24 mouse cellular contexts compared by ENCODE assay signal in genomic region chr5:5374393-5374792, GRCm38 (mm10). TPM values are rescaled to one million over a fixed set of nuclear protein-coding genes. Genes with fewer than 3 reads are reported as not detected.
DNase-seq lines count a peak whose midpoint lies in the region; ATAC-seq and TF ChIP-seq lines count a peak whose summit lies in the region.
"Had no signal": no experiment of that assay in that cellular context is flagged by ENCODE, and none has a peak within 500 bp of the region (broad histone marks: within the 10 kb centered on the region; RNA-seq: fewer than 3 reads in every experiment).

No protein-coding gene starts in this region.

- peak; percentile 95 for ATAC-seq in liver, embryonic 12.5 days
- peak; percentile 98 for ATAC-seq in liver, embryonic 13.5 days (ENCODE audit: low read depth)
- peak; percentile 48 for ATAC-seq in megakaryocyte, adult 5-6 weeks (ENCODE audit: poor library complexity, severe bottlenecking)
- ATAC-seq in stomach, postnatal 0 days (ENCODE audit: low FRiP score, low TSS enrichment), result 0 out of 2 replicates have a peak, but pooled peaks have one; percentile 53
- no peak for ATAC-seq in erythroblast, adult 5-6 weeks (replicated peaks; ENCODE audit: low FRiP score, poor library complexity, severe bottlenecking)
- no peak for ATAC-seq in kidney, embryonic 16.5 days (ENCODE audit: low FRiP score, low TSS enrichment)
- ATAC-seq: CD4-positive, CD25-positive, alpha-beta regulatory T cell, adult 4 months; forebrain, embryonic 16.5 days; hindbrain, postnatal 0 days had no signal

- H3K27me3 ChIP-seq in liver, embryonic 12.5 days (replicated peaks), result peaks cover 28% of the 10 kb centered on the region
- H3K27me3 ChIP-seq in liver, embryonic 13.5 days, result peaks cover 21% of the 10 kb centered on the region
- no peaks in the 10 kb centered on the region for H3K27me3 ChIP-seq in stomach, postnatal 0 days (ENCODE audit: control insufficient read depth, insufficient read depth, low read length)
- H3K27me3 ChIP-seq in kidney, embryonic 16.5 days (ENCODE audit: insufficient read depth, low read length), result 0 out of 2 replicates have a peak, but pooled peaks cover 4% of the 10 kb centered on the region
- H3K27me3 ChIP-seq: embryonic facial prominence, embryonic 15.5 days; hindbrain, embryonic 12.5 days had no signal

- no peaks in the 10 kb centered on the region for H3K9me3 ChIP-seq in liver, embryonic 12.5 days (replicated peaks)
- no peaks in the 10 kb centered on the region for H3K9me3 ChIP-seq in liver, embryonic 13.5 days (replicated peaks)
- no peaks in the 10 kb centered on the region for H3K9me3 ChIP-seq in stomach, postnatal 0 days (ENCODE audit: control insufficient read depth, low read length)
- H3K9me3 ChIP-seq in kidney, embryonic 16.5 days (ENCODE audit: low read length), result no peaks in the 10 kb centered on the region
- H3K9me3 ChIP-seq: embryonic facial prominence, embryonic 15.5 days; forebrain, embryonic 12.5 days; G1E; heart, embryonic 10.5 days; hindbrain, embryonic 12.5 days had no signal

- no peak for TF ChIP-seq EP300 in stomach, postnatal 0 days (optimal IDR thresholded peaks at IDR 0.05)

- intact Hi-C loops in gastrocnemius, postnatal 36 days (cut with DNase I), result no loop called here

- TF ChIP-seq CTCF in stomach, postnatal 0 days (IDR thresholded peaks at IDR 0.05; ENCODE audit: low read depth), result no peak

- WGBS in liver, embryonic 12.5 days (ENCODE audit: insufficient replicate concordance), result 50% methylated on average over 1 of the region's 1 CpGs
- 65% methylated on average over 1 of the region's 1 CpGs for WGBS in liver, embryonic 13.5 days (ENCODE audit: insufficient replicate concordance)
- WGBS in stomach, postnatal 0 days, result 96% methylated on average over 1 of the region's 1 CpGs
- 93% methylated on average over 1 of the region's 1 CpGs for WGBS in kidney, embryonic 16.5 days

- H3K4me1 ChIP-seq in liver, embryonic 12.5 days, result peaks cover 15% of the 10 kb centered on the region
- peaks cover 10% of the 10 kb centered on the region for H3K4me1 ChIP-seq in liver, embryonic 13.5 days (replicated peaks)
- H3K4me1 ChIP-seq in stomach, postnatal 0 days (replicated peaks; ENCODE audit: control insufficient read depth, insufficient read depth), result no peaks in the 10 kb centered on the region; the same call in 1 of the 2 replicates
- peaks cover 16% of the 10 kb centered on the region; the same call in 1 of the 2 replicates for H3K4me1 ChIP-seq in kidney, embryonic 16.5 days (ENCODE audit: insufficient read depth, low read length)

- no peak for DNase-seq in liver
- DNase-seq in liver, embryonic 13.5 days, result no peak
- DNase-seq in stomach, postnatal 0 days (ENCODE audit: low spot score), result no peak
- DNase-seq in gastrocnemius, postnatal 36 days, result no peak
- DNase-seq: adrenal gland, adult 8-10 months; adrenal gland, postnatal 36 days; B cell, adult 2 months; cerebellum, adult 2 months; cerebellum, postnatal 25 days; gastrocnemius, postnatal 10 days; heart, postnatal 10 days; heart, postnatal 4 days had no signal

- no peak overlapping the region for H3K4me2 ChIP-seq in liver, embryonic 12.5 days
- H3K4me2 ChIP-seq in liver, embryonic 13.5 days, result no peak overlapping the region
- no peak overlapping the region for H3K4me2 ChIP-seq in stomach, postnatal 0 days (replicated peaks; ENCODE audit: low read depth)
- H3K4me2 ChIP-seq in kidney, embryonic 16.5 days (replicated peaks; ENCODE audit: low read depth, low read length), result no peak overlapping the region
- H3K4me2 ChIP-seq: embryonic facial prominence, embryonic 15.5 days; forebrain, embryonic 12.5 days; hindbrain, embryonic 12.5 days had no signal

- no peak overlapping the region for H3K4me3 ChIP-seq in liver, embryonic 12.5 days
- no peak overlapping the region for H3K4me3 ChIP-seq in liver, embryonic 13.5 days (replicated peaks)
- no peak overlapping the region for H3K4me3 ChIP-seq in stomach, postnatal 0 days (ENCODE audit: low read depth, low read length)
- H3K4me3 ChIP-seq in kidney, embryonic 16.5 days (ENCODE audit: low read length), result no peak overlapping the region
- H3K4me3 ChIP-seq: embryonic facial prominence, embryonic 15.5 days; forebrain, embryonic 12.5 days; heart, embryonic 10.5 days; hindbrain, embryonic 12.5 days had no signal

- no peak overlapping the region for H3K27ac ChIP-seq in liver, embryonic 12.5 days
- H3K27ac ChIP-seq in liver, embryonic 13.5 days, result no peak overlapping the region
- H3K27ac ChIP-seq in stomach, postnatal 0 days (replicated peaks), result no peak overlapping the region
- no peak overlapping the region for H3K27ac ChIP-seq in kidney, embryonic 16.5 days (ENCODE audit: low read length)
- H3K27ac ChIP-seq: embryonic facial prominence, embryonic 15.5 days; forebrain, embryonic 12.5 days; heart, embryonic 10.5 days; hindbrain, postnatal 0 days had no signal

- no peaks in the 10 kb centered on the region for H3K36me3 ChIP-seq in liver, embryonic 12.5 days
- no peaks in the 10 kb centered on the region for H3K36me3 ChIP-seq in liver, embryonic 13.5 days
- H3K36me3 ChIP-seq in stomach, postnatal 0 days (ENCODE audit: control insufficient read depth, insufficient read depth, low read length), result no peaks in the 10 kb centered on the region
- no peaks in the 10 kb centered on the region for H3K36me3 ChIP-seq in kidney, embryonic 16.5 days (ENCODE audit: insufficient read depth, low read length)
- H3K36me3 ChIP-seq: embryonic facial prominence, embryonic 15.5 days; forebrain, embryonic 12.5 days; G1E; hindbrain, embryonic 12.5 days had no signal

- H3K9ac ChIP-seq in liver, embryonic 12.5 days, result no peak overlapping the region
- no peak overlapping the region for H3K9ac ChIP-seq in liver, embryonic 13.5 days
- H3K9ac ChIP-seq in stomach, postnatal 0 days (ENCODE audit: low read length), result no peak overlapping the region
- no peak overlapping the region for H3K9ac ChIP-seq in kidney, embryonic 16.5 days (replicated peaks; ENCODE audit: low read length)
- H3K9ac ChIP-seq: embryonic facial prominence, embryonic 15.5 days; forebrain, embryonic 12.5 days; hindbrain, embryonic 12.5 days had no signal

RNA-seq across cellular contexts. Expression of gene Cdk14, which starts 45.7 kb away (rescaled TPM):
- 3.4 and 3.7 TPM in 2 replicates for polyA plus RNA-seq in liver, embryonic 12.5 days (2016; fragmentation: Nextera tagmentation; extraction: Ambion mirVana)
- polyA plus RNA-seq in liver, embryonic 13.5 days (2015; fragmentation: Nextera tagmentation; extraction: Ambion mirVana), result 1.4 and 2.1 TPM in 2 replicates
- 4.7 and 11.1 TPM in 2 replicates for total RNA-seq in megakaryocyte, adult 5-6 weeks (2015)
- 2.5 and 3.5 TPM in 2 replicates for total RNA-seq in megakaryocyte, adult 5-6 weeks (2017)
- polyA plus RNA-seq in stomach, postnatal 0 days (2015; fragmentation: Nextera tagmentation; extraction: Ambion mirVana), result 5.9 and 6.1 TPM in 2 replicates
- total RNA-seq in gastrocnemius, postnatal 36 days (2021), result 1 to 10 TPM; 4.2 to 4.9 TPM
- total RNA-seq in erythroblast, adult 5-6 weeks (2015; ENCODE audit: low replicate concordance), result 0.63 TPM in 1 of 2 replicates, not detected in the other
- total RNA-seq in erythroblast, adult 5-6 weeks (2017; ENCODE audit: low replicate concordance), result 0.56 and 0.60 TPM in 2 replicates
- 10.2 and 11.4 TPM in 2 replicates for polyA plus RNA-seq in kidney, embryonic 16.5 days (2015; fragmentation: Nextera tagmentation; extraction: Ambion mirVana)
- polyA plus RNA-seq: G1E had no signal

Comparison
In these comparisons a context has a peak if more than half of its experiments do, and no peak if none do; other contexts are left out.
1. ATAC-seq: peak in liver, embryonic 12.5 days (single experiment), liver, embryonic 13.5 days (single experiment), megakaryocyte, adult 5-6 weeks (single experiment) and stomach, postnatal 0 days (single experiment); none in erythroblast, adult 5-6 weeks (single experiment) and kidney, embryonic 16.5 days (single experiment).